Mouse (Mus musculus): ENCODE results near the gene Azgp1.

GRCm38 (mm10) chr5:137943133-137943532, 38.2 kb upstream of the Azgp1 start:
- TF ChIP-seq EP300 (IDR thresholded peaks at IDR 0.05; ENCODE audit: insufficient read depth, low read depth, low read length) (no peak), CTCF (IDR thresholded peaks at IDR 0.05; ENCODE audit: low read depth, low read length) (no peak)
